Mouse (Mus musculus) forebrain, embryonic 14.5 days (tissue): ENCODE measurements around the gene Ikzf4. TPM values are rescaled to one million over a fixed set of nuclear protein-coding genes. Genes with fewer than 3 reads are reported as not detected.

Experiments
- ATAC-seq: fragments of 200-750 bp; cut with Nextera tagmentation; 2 replicates; pipeline ENCODE4 v1.8.0; 2017; ENCODE audit warnings: mild to moderate bottlenecking, moderate library complexity
- DNase-seq: peaks from one replicate; pipeline ENCODE4 v3.0.0-alpha.2; 2015; ENCODE audit warnings: low spot score
- H3K27ac ChIP-seq: fragments of 300-500 bp; sonication (generic); 2 replicates; pipeline ENCODE4 v1.5.1; 2014; ENCODE audit warnings: low read depth, mild to moderate bottlenecking, control low read depth, low read length, moderate library complexity
- H3K27me3 ChIP-seq: fragments of 300-500 bp; sonication (generic); replicated peaks from 2 replicates; pipeline ENCODE4 v1.6.1; 2014; ENCODE audit warnings: low read length, control low read depth, mixed read lengths; ENCODE audit not compliant: control insufficient read depth, insufficient read depth
- H3K36me3 ChIP-seq: fragments of 300-500 bp; sonication (generic); 2 replicates; pipeline ENCODE4 v1.6.1; 2014; ENCODE audit warnings: low read length, control low read depth; ENCODE audit not compliant: control insufficient read depth, insufficient read depth
- H3K4me1 ChIP-seq: fragments of 300-500 bp; sonication (generic); 2 replicates; pipeline ENCODE4 v1.6.1; 2014; ENCODE audit warnings: antibody characterized with exemption, low read length, control low read depth; ENCODE audit not compliant: control insufficient read depth, insufficient read depth
- H3K4me2 ChIP-seq: fragments of 300-500 bp; sonication (generic); 2 replicates; pipeline ENCODE4 v1.6.1; 2014; ENCODE audit warnings: mild to moderate bottlenecking, control low read depth, low read length
- H3K4me3 ChIP-seq: fragments of 300-500 bp; sonication (generic); 2 replicates; pipeline ENCODE4 v1.5.1; 2014; ENCODE audit warnings: low read depth, low read length, control low read depth
- H3K9ac ChIP-seq: fragments of 300-500 bp; sonication (generic); 2 replicates; pipeline ENCODE4 v1.6.1; 2014; ENCODE audit warnings: mild to moderate bottlenecking, low read length, control low read depth, moderate library complexity
- H3K9me3 ChIP-seq: fragments of 300-500 bp; sonication (generic); replicated peaks from 2 replicates; pipeline ENCODE4 v1.6.1; 2016; ENCODE audit warnings: low read length, control low read depth, mixed read lengths; ENCODE audit not compliant: control insufficient read depth
- WGBS: fragments of 180-500 bp; shearing (Covaris S2); extraction: QIAGEN DNeasy Blood & Tissue Kit; methylation state at CpG from one replicate; pipeline ENCODE4 v1.1.7; 2014; 5-methylcytosine and 5-hydroxymethylcytosine counted together
- polyA plus RNA-seq: library from polyadenylated mRNA; unstranded; fragments of >200 nt; fragmentation: Nextera tagmentation; extraction: Ambion mirVana; gene quantifications from 2 replicates; pipeline ENCODE4 v1.2.1, GENCODE M21; 2014

The Ikzf4 gene
- polyA plus RNA-seq, 1 experiment from 2014 or later: 6.5 TPM

GRCm38 (mm10) chr10:128646139-128647089 is 623 bp upstream of the Ikzf4 start:
- 6% methylated on average over 10 of the region's 13 CpGs for WGBS
- H3K4me3 ChIP-seq: peak overlapping the region; percentile 52
- H3K4me2 ChIP-seq: peak overlapping the region; percentile 68
- peak overlapping the region; percentile 61 for H3K9ac ChIP-seq
- H3K9me3 ChIP-seq: no peaks in the 10 kb centered on the region
- ATAC-seq: peak; percentile 85
- peaks cover 5% of the 10 kb centered on the region for H3K36me3 ChIP-seq
- DNase-seq: peak; percentile 80
- H3K27ac ChIP-seq: peak overlapping the region; percentile 71
- no peaks in the 10 kb centered on the region for H3K27me3 ChIP-seq
- peaks cover 5% of the 10 kb centered on the region for H3K4me1 ChIP-seq

GRCm38 (mm10) chr10:128642749-128643148 is 3.0 kb downstream of the Ikzf4 start:
- no peak overlapping the region for H3K9ac ChIP-seq
- H3K36me3 ChIP-seq: peaks cover 36% of the 10 kb centered on the region
- no peak overlapping the region for H3K4me3 ChIP-seq
- H3K4me1 ChIP-seq: peaks cover 5% of the 10 kb centered on the region
- H3K9me3 ChIP-seq: no peaks in the 10 kb centered on the region
- 83% methylated on average over 6 of the region's 6 CpGs for WGBS
- ATAC-seq: no peak
- no peak for DNase-seq
- H3K27ac ChIP-seq: no peak overlapping the region
- H3K27me3 ChIP-seq: no peaks in the 10 kb centered on the region
- no peak overlapping the region for H3K4me2 ChIP-seq

GRCm38 (mm10) chr10:128641871-128642270 is 3.9 kb downstream of the Ikzf4 start:
- Histone ChIP-seq H3K4me1 (peaks cover 5% of the 10 kb centered on the region), H3K9ac (no peak overlapping the region), H3K9me3 (no peaks in the 10 kb centered on the region), H3K4me2 (no peak overlapping the region), H3K27me3 (no peaks in the 10 kb centered on the region), H3K27ac (no peak overlapping the region), H3K4me3 (no peak overlapping the region), H3K36me3 (peaks cover 39% of the 10 kb centered on the region)
- DNase-seq (no peak), ATAC-seq (no peak)
- 85% methylated on average over 7 of the region's 7 CpGs for WGBS

- H3K27ac ChIP-seq: no peak overlapping the region
- H3K36me3 ChIP-seq: peaks cover 47% of the 10 kb centered on the region
- H3K27me3 ChIP-seq: no peaks in the 10 kb centered on the region
- DNase-seq (no peak), ATAC-seq (no peak)
- WGBS: 95% methylated on average over 15 of the region's 15 CpGs
- no peak overlapping the region for H3K4me3 ChIP-seq
- H3K9ac ChIP-seq: no peak overlapping the region
- H3K4me2 ChIP-seq: no peak overlapping the region
- no peaks in the 10 kb centered on the region for H3K4me1 ChIP-seq
- no peaks in the 10 kb centered on the region for H3K9me3 ChIP-seq
These were observed 4.9 kb downstream of the Ikzf4 start for GRCm38 (mm10) chr10:128640891-128641290.

- WGBS: 92% methylated on average over 14 of the region's 14 CpGs
- peaks cover 56% of the 10 kb centered on the region for H3K36me3 ChIP-seq
- H3K9me3 ChIP-seq: no peaks in the 10 kb centered on the region
- H3K27me3 ChIP-seq: no peaks in the 10 kb centered on the region
- no peak overlapping the region for H3K9ac ChIP-seq
- no peak overlapping the region for H3K4me2 ChIP-seq
- H3K4me3 ChIP-seq: no peak overlapping the region
- H3K27ac ChIP-seq: no peak overlapping the region
- ATAC-seq (no peak), DNase-seq (no peak)
- H3K4me1 ChIP-seq: no peaks in the 10 kb centered on the region
These were observed 5.8 kb downstream of the Ikzf4 start for GRCm38 (mm10) chr10:128639999-128640398.

- Histone ChIP-seq H3K4me2 (0 out of 2 replicates have a peak overlapping the region, but pooled peaks have one; percentile 20), H3K4me1 (no peaks in the 10 kb centered on the region), H3K36me3 (peaks cover 78% of the 10 kb centered on the region), H3K27ac (no peak overlapping the region), H3K4me3 (no peak overlapping the region), H3K9ac (peak overlapping the region; percentile 13; the same call in 1 of the 2 replicates), H3K9me3 (no peaks in the 10 kb centered on the region), H3K27me3 (no peaks in the 10 kb centered on the region)
- ATAC-seq (no peak), DNase-seq (no peak)
- WGBS: 10% methylated on average over 11 of the region's 11 CpGs
These were observed 8.8 kb downstream of the Ikzf4 start for GRCm38 (mm10) chr10:128637011-128637410.

- H3K4me2 ChIP-seq: no peak overlapping the region
- H3K36me3 ChIP-seq: peaks cover 74% of the 10 kb centered on the region
- no peaks in the 10 kb centered on the region for H3K9me3 ChIP-seq
- H3K27ac ChIP-seq: no peak overlapping the region
- H3K4me3 ChIP-seq: no peak overlapping the region
- H3K27me3 ChIP-seq: no peaks in the 10 kb centered on the region
- ATAC-seq (no peak), DNase-seq (no peak)
- peak overlapping the region; percentile 13; the same call in 1 of the 2 replicates for H3K9ac ChIP-seq
- H3K4me1 ChIP-seq: no peaks in the 10 kb centered on the region
- WGBS: 49% methylated on average over 6 of the region's 6 CpGs
These were observed 9.2 kb downstream of the Ikzf4 start for GRCm38 (mm10) chr10:128636561-128636960.

- H3K4me3 ChIP-seq: no peak overlapping the region
- no peak for ATAC-seq
- peaks cover 66% of the 10 kb centered on the region for H3K36me3 ChIP-seq
- H3K27ac ChIP-seq: no peak overlapping the region
- no peak for DNase-seq
- no peaks in the 10 kb centered on the region for H3K9me3 ChIP-seq
- H3K9ac ChIP-seq: no peak overlapping the region
- H3K27me3 ChIP-seq: no peaks in the 10 kb centered on the region
- H3K4me1 ChIP-seq: no peaks in the 10 kb centered on the region
- no peak overlapping the region for H3K4me2 ChIP-seq
- 94% methylated on average over 13 of the region's 13 CpGs for WGBS
These were observed 10.1 kb downstream of the Ikzf4 start for GRCm38 (mm10) chr10:128635697-128636096.

- H3K27ac ChIP-seq: no peak overlapping the region
- no peak for DNase-seq
- H3K36me3 ChIP-seq: peaks cover 38% of the 10 kb centered on the region
- no peaks in the 10 kb centered on the region for H3K4me1 ChIP-seq
- no peak overlapping the region for H3K4me3 ChIP-seq
- no peak overlapping the region for H3K9ac ChIP-seq
- H3K27me3 ChIP-seq: no peaks in the 10 kb centered on the region
- no peaks in the 10 kb centered on the region for H3K9me3 ChIP-seq
- no peak for ATAC-seq
- H3K4me2 ChIP-seq: no peak overlapping the region
- 11% methylated on average over 6 of the region's 6 CpGs for WGBS
These were observed 14.2 kb downstream of the Ikzf4 start for GRCm38 (mm10) chr10:128631571-128631970.
